Mouse (Mus musculus) brain, embryonic 14.5 days (tissue): ENCODE measurements around the gene Snrpg.

ENCODE experiments used
- CTCF ChIP-seq: fragments of 200-500 bp; IDR thresholded peaks from 2 replicates; pipeline ENCODE4 v1.5.1; 2012; ENCODE audit warnings: inconsistent platforms, mild to moderate bottlenecking, moderate library complexity, borderline replicate concordance; ENCODE audit not compliant: insufficient read depth, insufficient read length; ENCODE audit errors: extremely low read depth
- POLR2A ChIP-seq: fragments of 200-500 bp; IDR thresholded peaks from 2 replicates; pipeline ENCODE4 v1.6.1; 2012; ENCODE audit warnings: mild to moderate bottlenecking, inconsistent platforms, borderline replicate concordance; ENCODE audit not compliant: poor library complexity, insufficient read depth, insufficient read length, severe bottlenecking; ENCODE audit errors: extremely low read depth

GRCm38 (mm10) chr6:86395021-86395420 is 23.9 kb downstream of the Snrpg start:
- TF ChIP-seq POLR2A, result no peak
- TF ChIP-seq CTCF, result no peak
